Mouse (Mus musculus): ENCODE measurements around the gene Zfp384. TPM values are rescaled to one million over a fixed set of nuclear protein-coding genes. Genes with fewer than 3 reads are reported as not detected.

Zfp384 gene
- total RNA-seq, 2 experiments from 2014 or later: 41.0 to 41.2 TPM

GRCm38 (mm10) chr6:125071170-125071895, 62.4 kb downstream of the Zfp384 start:
- DNase-seq (ENCODE audit: extremely low spot score in 1 of 2, low spot score in 2 of 2): no peak
- intact Hi-C loops (cut with DNase I): no loop called here

GRCm38 (mm10) chr6:125071896-125072279, 62.9 kb downstream of the Zfp384 start:
- peak; percentile 71 to 87 for DNase-seq (ENCODE audit: extremely low spot score in 1 of 2, low spot score in 2 of 2)
- intact Hi-C loops (cut with DNase I): no loop called here

GRCm38 (mm10) chr6:125073825-125074224, 64.9 kb downstream of the Zfp384 start:
- intact Hi-C loops (cut with DNase I): no loop called here
- no peak for DNase-seq (ENCODE audit: extremely low spot score in 1 of 2, low spot score in 2 of 2)

- intact Hi-C loops (cut with DNase I): loop anchor here (10.0 kb wide), 2 partner anchors 147 to 227 kb away; partner anchors contain the start of genes Mlf2 and P3h3
- no peak for DNase-seq (ENCODE audit: extremely low spot score in 1 of 2, low spot score in 2 of 2)
Observed at GRCm38 (mm10) chr6:125081394-125081793, 72.4 kb downstream of the Zfp384 start.

GRCm38 (mm10) chr6:125081797-125082560, 73.0 kb downstream of the Zfp384 start:
- intact Hi-C loops (cut with DNase I): loop anchor here (2.0 to 10.0 kb wide), 3 partner anchors 35 to 227 kb away; partner anchors contain the start of genes Mlf2 and P3h3
- peak; percentile 84 to 96 for DNase-seq (ENCODE audit: extremely low spot score in 1 of 2, low spot score in 2 of 2)

- intact Hi-C loops (cut with DNase I): loop anchor here (2.0 to 10.0 kb wide), 3 partner anchors 36 to 228 kb away; partner anchors contain the start of genes Mlf2 and P3h3
- no peak for DNase-seq (ENCODE audit: extremely low spot score in 1 of 2, low spot score in 2 of 2)
Observed at GRCm38 (mm10) chr6:125082801-125083386, 73.9 kb downstream of the Zfp384 start.

- peak; percentile 61 to 72 for DNase-seq (ENCODE audit: extremely low spot score in 1 of 2, low spot score in 2 of 2)
- intact Hi-C loops (cut with DNase I): loop anchor here (10.0 kb wide), 2 partner anchors 150 to 230 kb away; partner anchors contain the start of genes Mlf2 and P3h3
Observed at GRCm38 (mm10) chr6:125084424-125084823, 75.5 kb downstream of the Zfp384 start.

Other genes with a start within 250 kb of the Zfp384 start
- gene Eno2, start 239.5 kb upstream of the Zfp384 start, total RNA-seq (2021): 100 to 1,000 TPM; 466 to 486 TPM
- under 1 TPM; 0.41 to 0.77 TPM for gene Lrrc23, start 229.4 kb upstream of the Zfp384 start, total RNA-seq (2021)
- gene Spsb2, start 200.5 kb upstream of the Zfp384 start, total RNA-seq (2021): 1 to 10 TPM; 4.4 to 5.3 TPM
- gene Tpi1, start 194.8 kb upstream of the Zfp384 start, total RNA-seq (2021): 100 to 1,000 TPM; 512 to 527 TPM
- gene Usp5, start 179.7 kb upstream of the Zfp384 start, total RNA-seq (2021): 100 to 1,000 TPM; 194 to 200 TPM
- gene Cdca3, start 179.6 kb upstream of the Zfp384 start, total RNA-seq (2021): 1 to 10 TPM; 2.8 to 4.4 TPM
- gene Gnb3, start 168.9 kb upstream of the Zfp384 start, total RNA-seq (2021): under 1 TPM; 0.19 to 0.28 TPM
- 10 to 100 TPM; 30.7 to 32.5 TPM for gene P3h3, start 151.4 kb upstream of the Zfp384 start, total RNA-seq (2021)
- gene Gpr162, start 145.2 kb upstream of the Zfp384 start, total RNA-seq (2021): 100 to 1,000 TPM; 214 to 216 TPM
- 1 to 10 TPM; 1.2 to 3.7 TPM for gene Cd4, start 120.9 kb upstream of the Zfp384 start, total RNA-seq (2021)
- gene Lag3, start 97.4 kb upstream of the Zfp384 start, total RNA-seq (2021): 1 to 10 TPM; 1.4 to 1.5 TPM
- 1,000 to 10,000 TPM; 1,368 to 1,394 TPM for gene Ptms, start 89.0 kb upstream of the Zfp384 start, total RNA-seq (2021)
- gene Mlf2, start 77.8 kb upstream of the Zfp384 start, total RNA-seq (2021): 100 to 1,000 TPM; 597 to 610 TPM
- gene Cops7a, start 43.6 kb upstream of the Zfp384 start, total RNA-seq (2021): 100 to 1,000 TPM; 115 to 116 TPM
- 100 to 1,000 TPM; 116 TPM for gene Pianp, start 12.5 kb upstream of the Zfp384 start, total RNA-seq (2021)
- 10 to 100 TPM; 56.9 to 59.9 TPM for gene Ing4, start 30.6 kb downstream of the Zfp384 start, total RNA-seq (2021)
- 1 to 10 TPM; 8.0 to 8.7 TPM for gene Acrbp, start 40.5 kb downstream of the Zfp384 start, total RNA-seq (2021)
- gene Lpar5, start 58.8 kb downstream of the Zfp384 start, total RNA-seq (2021): 1 to 10 TPM in 1 of 2 experiments, under 1 TPM in 1; 0.45 to 1.0 TPM
- gene Chd4, start 86.8 kb downstream of the Zfp384 start, total RNA-seq (2021): 100 to 1,000 TPM; 147 to 157 TPM
- gene Nop2, start 122.8 kb downstream of the Zfp384 start, total RNA-seq (2021): 10 to 100 TPM; 32.4 to 35.6 TPM
- 10 to 100 TPM; 38.7 to 40.2 TPM for gene Iffo1, start 136.1 kb downstream of the Zfp384 start, total RNA-seq (2021)
- gene Gapdh, start 157.3 kb downstream of the Zfp384 start, total RNA-seq (2021): 1,000 to 10,000 TPM; 1,896 to 1,966 TPM
- 10 to 100 TPM; 31.7 to 32.7 TPM for gene Ncapd2, start 182.6 kb downstream of the Zfp384 start, total RNA-seq (2021)
- 10 to 100 TPM; 70.1 to 78.7 TPM for gene Mrpl51, start 182.7 kb downstream of the Zfp384 start, total RNA-seq (2021)
- gene Vamp1, start 206.4 kb downstream of the Zfp384 start, total RNA-seq (2021): 10 to 100 TPM; 25.7 to 26.5 TPM
- 1 to 10 TPM; 2.4 to 2.5 TPM for gene Tapbpl, start 222.7 kb downstream of the Zfp384 start, total RNA-seq (2021)
- not detected for gene Cd27, start 227.9 kb downstream of the Zfp384 start, total RNA-seq (2021)